Mouse (Mus musculus) testis, postnatal 14 days (tissue): ENCODE results near the gene Gm49721.
A peak's percentile ranks its signal among the peaks of the same experiment; 100 is the strongest.
"Not testable (repeated sequence)": the region's sequence is repeated elsewhere in the genome, so short reads cannot be mapped to it uniquely, and the experiment has no call there.

Source experiments
- DNase-seq: peaks from one replicate; pipeline ENCODE4 v3.0.0; 2021; ENCODE audit warnings: low spot score

Gm49721 gene

GRCm38 (mm10) chr17:7075519-7075918 lies 96.8 kb downstream of the Gm49721 start:
- DNase-seq, result not testable (repeated sequence)

GRCm38 (mm10) chr17:7079558-7079957 lies 100.9 kb downstream of the Gm49721 start:
- peak; percentile 24 for DNase-seq

GRCm38 (mm10) chr17:7084523-7084922 lies 105.8 kb downstream of the Gm49721 start:
- DNase-seq, result not testable (repeated sequence)

- DNase-seq, result not testable (repeated sequence)
Measured at GRCm38 (mm10) chr17:7085469-7086168, 106.9 kb downstream of the Gm49721 start.

GRCm38 (mm10) chr17:7086836-7087235 lies 108.1 kb downstream of the Gm49721 start:
- DNase-seq, result not testable (repeated sequence)
